Mouse (Mus musculus) liver, embryonic 16.5 days (tissue): ENCODE results near the gene Smarcd1. TPM values are rescaled to one million over a fixed set of nuclear protein-coding genes. Genes with fewer than 3 reads are reported as not detected.
A peak's percentile ranks its signal among the peaks of the same experiment; 100 is the strongest.

Experiments used
- ATAC-seq: fragments of 200-750 bp; cut with Nextera tagmentation; 2 replicates; pipeline ENCODE4 v1.8.0; 2017; ENCODE audit warnings: low read depth, mild to moderate bottlenecking, moderate number of reproducible peaks, moderate library complexity
- H3K27ac ChIP-seq: fragments of 300-500 bp; sonication (generic); 2 replicates; pipeline ENCODE4 v1.5.1; 2014; ENCODE audit warnings: mild to moderate bottlenecking, low read length
- H3K27me3 ChIP-seq: fragments of 300-500 bp; sonication (generic); 2 replicates; pipeline ENCODE4 v1.6.1; 2014; ENCODE audit warnings: low read depth, low read length, mixed read lengths; ENCODE audit not compliant: control insufficient read depth, insufficient read depth
- H3K36me3 ChIP-seq: fragments of 300-500 bp; sonication (generic); 2 replicates; pipeline ENCODE4 v1.6.1; 2014; ENCODE audit warnings: mild to moderate bottlenecking; ENCODE audit not compliant: control insufficient read depth, insufficient read depth
- H3K4me1 ChIP-seq: fragments of 300-500 bp; sonication (generic); 2 replicates; pipeline ENCODE4 v1.6.1; 2014; ENCODE audit warnings: low read depth, low read length, mixed read lengths; ENCODE audit not compliant: control insufficient read depth
- H3K4me2 ChIP-seq: fragments of 300-500 bp; sonication (generic); 2 replicates; pipeline ENCODE4 v1.6.1; 2014; ENCODE audit warnings: low read depth, low read length, mixed read lengths
- H3K4me3 ChIP-seq: fragments of 300-500 bp; sonication (generic); 2 replicates; pipeline ENCODE4 v1.5.1; 2014; ENCODE audit warnings: low read depth, mild to moderate bottlenecking, low read length
- H3K9ac ChIP-seq: fragments of 300-500 bp; sonication (generic); 2 replicates; pipeline ENCODE4 v1.6.1; 2014; ENCODE audit warnings: low read depth, low read length
- H3K9me3 ChIP-seq: fragments of 300-500 bp; sonication (generic); replicated peaks from 2 replicates; pipeline ENCODE4 v1.6.1; 2016; ENCODE audit warnings: low read length; ENCODE audit not compliant: control insufficient read depth
- WGBS: fragments of 180-500 bp; shearing (Covaris S2); extraction: QIAGEN DNeasy Blood & Tissue Kit; methylation state at CpG from one replicate; pipeline ENCODE4 v1.1.7; 2014; ENCODE audit not compliant: insufficient replicate concordance; 5-methylcytosine and 5-hydroxymethylcytosine counted together
- polyA plus RNA-seq: library from polyadenylated mRNA; unstranded; fragments of >200 nt; fragmentation: Nextera tagmentation; extraction: Ambion mirVana; gene quantifications from 2 replicates; pipeline ENCODE4 v1.2.1, GENCODE M21; 2015

Smarcd1 gene
- polyA plus RNA-seq, 1 experiment from 2014 or later: 4.5 TPM

DNA sequence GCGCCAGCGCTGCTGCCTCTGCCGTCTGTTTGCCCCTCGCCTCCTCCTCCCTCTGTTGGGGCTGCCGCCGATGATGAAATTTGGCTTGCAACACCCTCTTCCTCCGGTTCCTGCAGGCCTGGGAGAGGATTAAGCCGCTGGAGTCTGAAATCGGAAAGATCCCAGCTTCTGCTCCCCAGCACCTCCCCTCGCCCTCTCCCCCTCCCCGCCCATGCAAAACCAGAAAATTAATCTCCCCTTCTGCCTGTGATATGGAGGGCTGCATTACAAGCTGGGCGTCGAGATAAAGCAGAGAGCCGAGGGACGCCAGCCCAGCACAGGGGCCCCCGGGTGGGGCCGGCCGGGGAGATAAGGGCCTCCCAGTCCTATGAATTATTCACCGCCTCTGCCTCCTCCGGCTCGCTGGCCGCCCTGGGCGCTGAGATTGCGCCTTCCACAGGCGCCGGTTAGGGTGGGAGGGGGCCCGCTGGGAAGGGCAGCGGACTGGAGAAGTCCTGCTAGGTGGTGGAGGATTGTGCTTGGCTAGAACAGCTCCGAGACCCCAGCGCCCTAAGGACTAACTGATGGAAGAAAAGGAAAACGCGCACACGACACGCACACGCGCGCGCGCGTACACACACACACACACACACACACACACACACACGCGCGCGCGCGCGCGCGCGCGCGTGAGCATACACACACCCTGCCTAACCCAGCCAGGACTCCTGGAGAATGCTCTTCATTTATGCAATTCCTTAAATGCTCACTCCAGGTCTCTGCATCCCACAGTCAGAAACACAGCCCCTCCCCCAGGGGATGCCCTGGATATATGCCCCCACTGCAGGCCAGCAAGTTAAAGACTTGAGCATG is 37.1 kb upstream of the Smarcd1 start:
- no peaks in the 10 kb centered on the region for H3K36me3 ChIP-seq
- peaks cover 27% of the 10 kb centered on the region for H3K4me1 ChIP-seq
- ATAC-seq: peak; percentile 98
- H3K9ac ChIP-seq: peak overlapping the region; percentile 10; the same call in 1 of the 2 replicates
- H3K27me3 ChIP-seq: peaks cover 66% of the 10 kb centered on the region
- peak overlapping the region; percentile 63 for H3K4me2 ChIP-seq
- under 1% methylated on average over 36 of the region's 52 CpGs for WGBS
- no peaks in the 10 kb centered on the region; the same call in 1 of the 2 replicates for H3K9me3 ChIP-seq
- peak overlapping the region; percentile 50 for H3K4me3 ChIP-seq
- no peak overlapping the region for H3K27ac ChIP-seq

DNA sequence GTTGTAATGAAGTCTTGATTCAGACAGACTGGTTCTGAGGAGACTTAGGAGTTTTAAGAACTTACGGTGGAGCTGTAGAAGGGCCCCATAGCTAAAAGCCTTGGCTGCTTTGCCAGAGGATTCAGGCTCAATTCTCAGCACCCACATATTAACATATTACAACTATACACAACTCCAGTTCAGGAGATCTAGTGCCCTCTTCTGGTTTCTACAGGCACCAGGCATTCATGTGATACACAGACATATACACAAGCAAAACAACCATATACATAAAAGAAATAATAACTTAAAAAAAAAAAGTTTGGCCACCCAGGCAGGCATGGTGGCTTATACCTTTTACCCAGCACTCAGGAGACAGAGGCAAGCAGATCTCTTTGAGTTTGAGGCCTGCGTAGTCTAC is 34.4 kb upstream of the Smarcd1 start:
- Histone ChIP-seq H3K4me2 (no peak overlapping the region), H3K9ac (no peak overlapping the region), H3K4me3 (no peak overlapping the region), H3K27ac (no peak overlapping the region), H3K9me3 (no peaks in the 10 kb centered on the region; the same call in 1 of the 2 replicates), H3K27me3 (peaks cover 80% of the 10 kb centered on the region), H3K4me1 (peaks cover 22% of the 10 kb centered on the region), H3K36me3 (no peaks in the 10 kb centered on the region)
- no peak for ATAC-seq
- 75% methylated on average over 2 of the region's 2 CpGs for WGBS

- H3K4me1 ChIP-seq: peaks cover 19% of the 10 kb centered on the region
- WGBS: 5% methylated on average over 12 of the region's 12 CpGs
- H3K4me3 ChIP-seq: no peak overlapping the region
- H3K27ac ChIP-seq: no peak overlapping the region
- no peak overlapping the region for H3K4me2 ChIP-seq
- no peak for ATAC-seq
- peaks cover 87% of the 10 kb centered on the region for H3K27me3 ChIP-seq
- no peaks in the 10 kb centered on the region; the same call in 1 of the 2 replicates for H3K9me3 ChIP-seq
- H3K36me3 ChIP-seq: no peaks in the 10 kb centered on the region
- no peak overlapping the region for H3K9ac ChIP-seq
Measured at GRCm38 (mm10) chr15:99668881-99669280, 33.0 kb upstream of the Smarcd1 start.

- H3K4me1 ChIP-seq: peaks cover 14% of the 10 kb centered on the region
- H3K4me2 ChIP-seq: no peak overlapping the region
- H3K27me3 ChIP-seq: peaks cover 90% of the 10 kb centered on the region
Measured at GRCm38 (mm10) chr15:99669392-99669791, 32.5 kb upstream of the Smarcd1 start.

DNA sequence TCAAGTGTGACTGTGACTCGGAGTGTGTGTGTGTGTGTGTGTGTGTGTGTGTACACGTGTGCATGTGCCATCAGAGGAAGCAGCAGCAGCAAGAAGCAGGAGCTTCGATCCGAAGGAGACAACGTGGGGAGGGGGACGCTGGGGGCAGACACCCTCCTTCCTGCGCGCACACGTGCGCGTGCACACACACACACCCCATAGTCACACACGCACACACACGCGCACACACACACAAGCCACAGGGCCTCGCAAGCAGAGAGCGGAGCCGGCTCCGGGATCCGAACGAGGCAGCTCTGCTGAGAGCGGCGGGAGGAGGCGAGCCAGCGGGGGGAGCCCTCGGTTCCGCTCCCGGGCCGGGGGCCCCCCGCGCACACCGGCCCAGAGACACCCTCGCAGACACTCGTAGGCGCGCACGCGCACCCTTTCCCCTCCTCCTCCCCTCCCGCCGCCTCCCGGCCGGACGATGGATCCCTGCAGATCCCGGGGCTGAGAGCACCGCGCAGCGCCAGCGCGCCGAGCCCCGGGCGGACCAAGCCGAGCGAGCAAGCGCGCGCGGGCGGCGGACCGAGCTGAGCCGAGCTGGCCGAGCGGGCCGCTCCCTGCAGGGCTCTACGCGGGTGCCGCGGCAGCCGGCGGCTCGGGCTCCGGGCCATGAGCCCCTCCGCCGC is 31.6 kb upstream of the Smarcd1 start, which contains the start of gene Asic1:
Gene Asic1 (plus strand): TSS at position 215 of the 668 bp plus-strand sequence.
- Histone ChIP-seq H3K9me3 (no peaks in the 10 kb centered on the region; the same call in 1 of the 2 replicates), H3K27ac (no peak within 1 kb of the TSS), H3K9ac (no peak within 1 kb of the TSS), H3K27me3 (peaks cover 87% of the 10 kb centered on the region), H3K4me2 (peak within 1 kb of the TSS; percentile 66), H3K4me1 (peaks cover 5% of the 10 kb centered on the region), H3K4me3 (peak within 1 kb of the TSS; percentile 50), H3K36me3 (no peaks in the 10 kb centered on the region)
- ATAC-seq: peak; percentile 72
- WGBS: under 1% methylated on average over 63 of the region's 74 CpGs

More at GRCm38 (mm10) chr15:99669392-99669791, 32.5 kb upstream of the Smarcd1 start:
- no peak overlapping the region for H3K4me3 ChIP-seq
- no peak overlapping the region for H3K27ac ChIP-seq
- H3K9me3 ChIP-seq: no peaks in the 10 kb centered on the region; the same call in 1 of the 2 replicates
- no peaks in the 10 kb centered on the region for H3K36me3 ChIP-seq
- no peak overlapping the region for H3K9ac ChIP-seq
- WGBS: 0% methylated on average over 1 of the region's 1 CpGs
- ATAC-seq: no peak

- Histone ChIP-seq H3K27ac (no peak overlapping the region), H3K4me3 (peak overlapping the region; percentile 50), H3K27me3 (peaks cover 81% of the 10 kb centered on the region), H3K4me1 (peaks cover 2% of the 10 kb centered on the region), H3K9ac (no peak overlapping the region), H3K9me3 (no peaks in the 10 kb centered on the region; the same call in 1 of the 2 replicates), H3K36me3 (no peaks in the 10 kb centered on the region), H3K4me2 (peak overlapping the region; percentile 66)
- WGBS: 11% methylated on average over 7 of the region's 17 CpGs
- ATAC-seq: no peak
Measured at GRCm38 (mm10) chr15:99670964-99671670, 30.8 kb upstream of the Smarcd1 start.

DNA sequence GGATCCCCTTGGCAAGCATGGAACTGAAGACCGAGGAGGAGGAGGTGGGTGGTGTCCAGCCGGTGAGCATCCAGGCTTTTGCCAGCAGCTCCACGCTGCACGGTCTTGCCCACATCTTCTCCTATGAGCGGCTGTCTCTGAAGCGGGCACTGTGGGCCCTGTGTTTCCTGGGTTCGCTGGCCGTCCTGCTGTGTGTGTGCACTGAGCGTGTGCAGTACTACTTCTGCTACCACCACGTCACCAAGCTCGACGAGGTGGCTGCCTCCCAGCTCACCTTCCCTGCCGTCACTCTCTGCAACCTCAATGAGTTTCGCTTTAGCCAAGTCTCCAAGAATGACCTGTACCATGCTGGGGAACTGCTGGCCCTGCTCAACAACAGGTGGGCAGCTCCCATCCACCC is 30.1 kb upstream of the Smarcd1 start:
- peaks cover 74% of the 10 kb centered on the region for H3K27me3 ChIP-seq
- WGBS: 48% methylated on average over 14 of the region's 14 CpGs
- H3K4me1 ChIP-seq: peaks cover 2% of the 10 kb centered on the region
- H3K36me3 ChIP-seq: no peaks in the 10 kb centered on the region
- H3K9me3 ChIP-seq: no peaks in the 10 kb centered on the region; the same call in 1 of the 2 replicates
- H3K9ac ChIP-seq: no peak overlapping the region
- no peak overlapping the region for H3K27ac ChIP-seq
- ATAC-seq: no peak
- no peak overlapping the region for H3K4me2 ChIP-seq
- H3K4me3 ChIP-seq: no peak overlapping the region

DNA sequence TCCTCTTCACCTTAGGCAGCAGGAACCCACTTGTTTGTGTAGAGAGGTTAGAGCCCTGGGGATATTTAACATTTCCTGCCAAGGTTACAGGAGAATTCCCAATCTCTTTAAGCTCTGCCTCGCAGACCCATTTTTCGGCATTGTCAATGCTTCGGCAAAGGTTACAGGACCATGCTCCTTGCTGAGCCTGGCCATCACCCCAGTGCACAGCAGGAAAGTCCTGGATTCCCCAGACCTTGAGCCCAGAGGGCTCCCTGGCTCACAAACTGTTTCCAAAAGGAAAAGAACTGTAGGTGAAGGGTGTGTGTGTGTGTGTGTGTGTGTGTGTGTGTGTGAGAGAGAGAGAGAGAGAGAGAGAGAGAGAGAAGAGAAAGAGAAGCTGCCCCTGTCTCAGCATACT is 27.1 kb upstream of the Smarcd1 start:
- no peak for ATAC-seq
- Histone ChIP-seq H3K9me3 (no peaks in the 10 kb centered on the region), H3K4me1 (peaks cover 2% of the 10 kb centered on the region), H3K27ac (no peak overlapping the region), H3K9ac (no peak overlapping the region), H3K36me3 (no peaks in the 10 kb centered on the region), H3K27me3 (peaks cover 51% of the 10 kb centered on the region), H3K4me2 (no peak overlapping the region), H3K4me3 (no peak overlapping the region)
- WGBS: 66% methylated on average over 3 of the region's 3 CpGs
